Mouse (Mus musculus): Measurements from ENCODE around the gene Gm21885. TPM values are rescaled to one million over a fixed set of nuclear protein-coding genes. Genes with fewer than 3 reads are reported as not detected.
A peak's percentile ranks its signal among the peaks of the same experiment; 100 is the strongest.

Gene Gm21885
- total and polyA plus RNA-seq, 3 experiments, result not detected

GRCm38 (mm10) chr11:94274206-94274867 is 7.3 kb upstream of the Gm21885 start:
- 0 out of 2 replicates have a peak, but pooled peaks have one; percentile 25 for ATAC-seq (ENCODE audit: extremely low read depth, insufficient number of reproducible peaks, low FRiP score, poor library complexity, severe bottlenecking)
- H3K27me3 ChIP-seq (ENCODE audit: insufficient read depth, low read length), result peaks cover 7% of the 10 kb centered on the region; the same call in 1 of the 2 replicates
- no peaks in the 10 kb centered on the region for H3K9me3 ChIP-seq (replicated peaks)
- H3K4me3 ChIP-seq (ENCODE audit: low read depth, low read length), result peak overlapping the region; percentile 44; the same call in 1 of the 2 replicates
- no peak for TF ChIP-seq TAL1 (conservative IDR thresholded peaks at IDR 0.05; ENCODE audit: low read depth, low read length)
- TF ChIP-seq GATA2 (IDR thresholded peaks at IDR 0.05; ENCODE audit: borderline replicate concordance, low read depth, low read length), result no peak
- TF ChIP-seq CTCF (IDR thresholded peaks at IDR 0.05; ENCODE audit: low read depth, low read length), result no peak
- TF ChIP-seq POLR2AphosphoS5 (IDR thresholded peaks at IDR 0.05; ENCODE audit: insufficient replicate concordance, low read depth, low read length), result no peak
- TF ChIP-seq GATA1 (IDR thresholded peaks at IDR 0.05; ENCODE audit: borderline replicate concordance, low read length), result no peak
- DNase-seq (ENCODE audit: low spot score), result no peak
- H3K36me3 ChIP-seq (replicated peaks), result no peaks in the 10 kb centered on the region
- peaks cover 59% of the 10 kb centered on the region for H3K4me1 ChIP-seq (ENCODE audit: insufficient read depth, low read depth, low read length)

- TF ChIP-seq CTCF (IDR thresholded peaks at IDR 0.05; ENCODE audit: low read depth, low read length) (no peak), POLR2AphosphoS5 (IDR thresholded peaks at IDR 0.05; ENCODE audit: insufficient replicate concordance, low read depth, low read length) (no peak), GATA1 (IDR thresholded peaks at IDR 0.05; ENCODE audit: borderline replicate concordance, low read length) (no peak), GATA2 (IDR thresholded peaks at IDR 0.05; ENCODE audit: borderline replicate concordance, low read depth, low read length) (no peak), TAL1 (conservative IDR thresholded peaks at IDR 0.05; ENCODE audit: low read depth, low read length) (no peak)
These were observed 6.4 kb upstream of the Gm21885 start for GRCm38 (mm10) chr11:94275226-94275625.

GRCm38 (mm10) chr11:94275686-94276085 is 6.0 kb upstream of the Gm21885 start:
- Histone ChIP-seq H3K36me3 (replicated peaks) (peaks cover 2% of the 10 kb centered on the region), H3K27me3 (ENCODE audit: insufficient read depth, low read length) (no peaks in the 10 kb centered on the region), H3K9me3 (replicated peaks) (no peaks in the 10 kb centered on the region), H3K4me1 (ENCODE audit: insufficient read depth, low read depth, low read length) (peaks cover 54% of the 10 kb centered on the region), H3K4me3 (ENCODE audit: low read depth, low read length) (no peak overlapping the region)
- ATAC-seq (ENCODE audit: extremely low read depth, insufficient number of reproducible peaks, low FRiP score, poor library complexity, severe bottlenecking) (no peak), DNase-seq (ENCODE audit: low spot score) (no peak)
- no peak for TF ChIP-seq GATA1 (IDR thresholded peaks at IDR 0.05; ENCODE audit: borderline replicate concordance, low read length)
- no peak for TF ChIP-seq TAL1 (conservative IDR thresholded peaks at IDR 0.05; ENCODE audit: low read depth, low read length)
- no peak for TF ChIP-seq GATA2 (IDR thresholded peaks at IDR 0.05; ENCODE audit: borderline replicate concordance, low read depth, low read length)
- TF ChIP-seq CTCF (IDR thresholded peaks at IDR 0.05; ENCODE audit: low read depth, low read length), result no peak
- TF ChIP-seq POLR2AphosphoS5 (IDR thresholded peaks at IDR 0.05; ENCODE audit: insufficient replicate concordance, low read depth, low read length), result no peak

More at GRCm38 (mm10) chr11:94275226-94275625, 6.4 kb upstream of the Gm21885 start:
- peaks cover 54% of the 10 kb centered on the region for H3K4me1 ChIP-seq (ENCODE audit: insufficient read depth, low read depth, low read length)
- DNase-seq (ENCODE audit: low spot score) (no peak), ATAC-seq (ENCODE audit: extremely low read depth, insufficient number of reproducible peaks, low FRiP score, poor library complexity, severe bottlenecking) (no peak)
- no peaks in the 10 kb centered on the region for H3K36me3 ChIP-seq (replicated peaks)
- H3K9me3 ChIP-seq (replicated peaks), result no peaks in the 10 kb centered on the region
- H3K27me3 ChIP-seq (ENCODE audit: insufficient read depth, low read length), result no peaks in the 10 kb centered on the region
- H3K4me3 ChIP-seq (ENCODE audit: low read depth, low read length), result no peak overlapping the region; the same call in 1 of the 2 replicates

- Histone ChIP-seq H3K27me3 (ENCODE audit: insufficient read depth, low read length) (no peaks in the 10 kb centered on the region), H3K9me3 (replicated peaks) (no peaks in the 10 kb centered on the region), H3K36me3 (replicated peaks) (peaks cover 13% of the 10 kb centered on the region), H3K4me3 (ENCODE audit: low read depth, low read length) (peak overlapping the region; percentile 56; the same call in 1 of the 2 replicates), H3K4me1 (ENCODE audit: insufficient read depth, low read depth, low read length) (peaks cover 58% of the 10 kb centered on the region)
- peak; percentile 60 for DNase-seq (ENCODE audit: low spot score)
- ATAC-seq (ENCODE audit: extremely low read depth, insufficient number of reproducible peaks, low FRiP score, poor library complexity, severe bottlenecking), result peak; percentile 62
- TF ChIP-seq CTCF (IDR thresholded peaks at IDR 0.05; ENCODE audit: low read depth, low read length), result peak; percentile 94
- TF ChIP-seq POLR2AphosphoS5 (IDR thresholded peaks at IDR 0.05; ENCODE audit: insufficient replicate concordance, low read depth, low read length), result no peak
These were observed 4.8 kb upstream of the Gm21885 start for GRCm38 (mm10) chr11:94276869-94277337.

DNA sequence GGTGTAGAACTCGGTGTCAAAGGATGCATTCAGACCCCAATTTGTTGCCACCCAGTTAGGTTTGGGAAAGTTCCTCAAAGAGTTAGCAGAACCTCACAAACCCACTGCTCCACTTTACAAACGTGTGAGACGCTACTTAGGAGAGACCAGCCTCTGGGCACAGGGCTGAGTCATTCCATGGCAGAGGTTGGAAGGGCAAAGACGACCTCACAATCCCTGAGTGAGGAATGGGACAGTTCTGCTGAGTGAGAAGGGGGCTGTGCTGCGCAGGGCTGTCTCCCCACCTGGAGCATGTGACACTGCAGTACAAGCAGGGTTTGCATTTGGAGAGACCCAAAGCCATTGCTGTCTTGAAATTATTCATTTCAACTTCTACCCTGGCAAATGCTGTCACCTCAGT is 618 bp downstream of the Gm21885 start:
- TF ChIP-seq TAL1 (conservative IDR thresholded peaks at IDR 0.05; ENCODE audit: low read depth, low read length) (no peak), GATA2 (IDR thresholded peaks at IDR 0.05; ENCODE audit: borderline replicate concordance, low read depth, low read length) (no peak), GATA1 (IDR thresholded peaks at IDR 0.05; ENCODE audit: borderline replicate concordance, low read length) (no peak), POLR2AphosphoS5 (IDR thresholded peaks at IDR 0.05; ENCODE audit: insufficient replicate concordance, low read depth, low read length) (no peak), CTCF (IDR thresholded peaks at IDR 0.05; ENCODE audit: low read depth, low read length) (no peak)
- Histone ChIP-seq H3K27me3 (ENCODE audit: insufficient read depth, low read length) (no peaks in the 10 kb centered on the region), H3K4me3 (ENCODE audit: low read depth, low read length) (no peak overlapping the region), H3K9me3 (replicated peaks) (no peaks in the 10 kb centered on the region), H3K4me1 (ENCODE audit: insufficient read depth, low read depth, low read length) (peaks cover 18% of the 10 kb centered on the region), H3K36me3 (replicated peaks) (peaks cover 64% of the 10 kb centered on the region)
- DNase-seq (ENCODE audit: low spot score) (no peak), ATAC-seq (ENCODE audit: extremely low read depth, insufficient number of reproducible peaks, low FRiP score, poor library complexity, severe bottlenecking) (no peak)

DNA sequence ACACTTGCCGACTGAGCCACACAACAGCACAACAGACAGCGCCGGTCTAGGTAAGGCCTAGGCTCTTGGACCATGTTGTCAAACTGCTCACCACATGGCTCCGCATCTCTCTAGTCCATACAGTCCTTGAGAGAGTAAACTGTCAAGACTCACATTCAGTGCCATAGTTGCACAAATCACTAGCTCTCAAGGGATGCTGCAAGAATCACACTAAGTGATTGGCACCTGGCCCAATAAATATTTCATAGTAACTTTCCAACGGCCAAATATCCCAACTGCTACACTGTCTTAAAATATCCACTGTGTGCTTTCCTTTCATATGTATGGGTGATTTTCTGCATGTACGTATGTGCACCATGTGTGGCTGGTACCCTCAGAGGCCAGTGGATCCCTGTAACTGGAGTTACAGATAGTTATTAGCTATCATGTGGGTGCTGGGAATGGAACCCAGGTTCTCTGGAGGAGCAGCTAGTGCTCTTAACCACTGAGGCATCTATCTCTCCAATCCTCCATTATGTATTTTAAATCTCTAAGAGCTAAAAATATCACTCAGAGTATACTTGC is 1.9 kb downstream of the Gm21885 start:
- TF ChIP-seq POLR2AphosphoS5 (IDR thresholded peaks at IDR 0.05; ENCODE audit: insufficient replicate concordance, low read depth, low read length), result no peak
- TF ChIP-seq GATA1 (IDR thresholded peaks at IDR 0.05; ENCODE audit: borderline replicate concordance, low read length), result no peak
- TF ChIP-seq GATA2 (IDR thresholded peaks at IDR 0.05; ENCODE audit: borderline replicate concordance, low read depth, low read length), result no peak
- no peak for TF ChIP-seq CTCF (IDR thresholded peaks at IDR 0.05; ENCODE audit: low read depth, low read length)
- TF ChIP-seq TAL1 (conservative IDR thresholded peaks at IDR 0.05; ENCODE audit: low read depth, low read length), result no peak
- ATAC-seq (ENCODE audit: extremely low read depth, insufficient number of reproducible peaks, low FRiP score, poor library complexity, severe bottlenecking) (no peak), DNase-seq (ENCODE audit: low spot score) (no peak)
- Histone ChIP-seq H3K9me3 (replicated peaks) (no peaks in the 10 kb centered on the region), H3K4me3 (ENCODE audit: low read depth, low read length) (no peak overlapping the region), H3K36me3 (replicated peaks) (peaks cover 76% of the 10 kb centered on the region), H3K27me3 (ENCODE audit: insufficient read depth, low read length) (no peaks in the 10 kb centered on the region), H3K4me1 (ENCODE audit: insufficient read depth, low read depth, low read length) (peaks cover 14% of the 10 kb centered on the region)
